Mouse (Mus musculus): ENCODE measurements at regions not wholly inside any gene's neighbourhood (a gene's known extent, or its start where the extent isn't known, plus 50 kb on each side); places are given as distances from the start of the nearest gene placed in this dataset.

DNA sequence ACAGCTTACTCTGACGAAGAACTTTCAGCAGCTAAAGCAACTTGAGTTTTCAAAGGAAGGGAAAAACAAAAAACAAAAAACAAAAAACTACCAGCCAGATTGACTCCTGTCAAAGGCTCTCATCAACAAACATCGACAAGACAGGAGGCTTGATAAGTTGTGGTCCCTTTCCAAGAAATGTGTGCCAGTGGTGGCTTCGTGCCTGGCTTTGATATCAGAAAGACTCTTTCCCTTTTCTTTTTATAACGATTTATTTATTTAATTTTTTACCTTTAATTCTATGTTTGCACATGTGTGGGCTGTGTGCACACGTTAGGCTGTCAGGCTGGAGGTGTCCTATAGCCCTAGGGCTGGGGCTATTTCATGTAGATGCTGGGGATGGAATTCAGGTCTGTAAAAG lies 60.4 kb downstream of the Dact1 start:
- no peak for TF ChIP-seq CTCF (IDR thresholded peaks at IDR 0.05)
- H3K4me3 ChIP-seq = no peak overlapping the region
- no peak for DNase-seq
- H3K27ac ChIP-seq = no peak overlapping the region
- intact Hi-C loops (cut with DNase I) = no loop called here

- Histone ChIP-seq H3K27ac (no peak overlapping the region), H3K4me3 (no peak overlapping the region)
- intact Hi-C loops (cut with DNase I) = no loop called here
- no peak for TF ChIP-seq CTCF (IDR thresholded peaks at IDR 0.05)
- DNase-seq = no peak
These were observed 62.3 kb downstream of the Dact1 start for GRCm38 (mm10) chr12:71371948-71372347.

GRCm38 (mm10) chr12:71373633-71374032 lies 63.9 kb downstream of the Dact1 start:
- no peak overlapping the region for H3K27ac ChIP-seq
- no peak overlapping the region for H3K4me3 ChIP-seq
- no peak for TF ChIP-seq CTCF (IDR thresholded peaks at IDR 0.05)
- no peak for DNase-seq
- intact Hi-C loops (cut with DNase I) = no loop called here

- intact Hi-C loops (cut with DNase I) = no loop called here
- TF ChIP-seq CTCF (IDR thresholded peaks at IDR 0.05) = no peak
These were observed 66.8 kb downstream of the Dact1 start for GRCm38 (mm10) chr12:71376446-71376845.

GRCm38 (mm10) chr12:71376966-71377365 lies 67.3 kb downstream of the Dact1 start:
- DNase-seq = no peak
- TF ChIP-seq CTCF (IDR thresholded peaks at IDR 0.05) = no peak
- Histone ChIP-seq H3K27ac (peak overlapping the region; percentile 76), H3K4me3 (peak overlapping the region; percentile 69)
- intact Hi-C loops (cut with DNase I) = no loop called here

More at GRCm38 (mm10) chr12:71376446-71376845, 66.8 kb downstream of the Dact1 start:
- Histone ChIP-seq H3K4me3 (peak overlapping the region; percentile 69), H3K27ac (peak overlapping the region; percentile 76)
- DNase-seq = no peak

DNA sequence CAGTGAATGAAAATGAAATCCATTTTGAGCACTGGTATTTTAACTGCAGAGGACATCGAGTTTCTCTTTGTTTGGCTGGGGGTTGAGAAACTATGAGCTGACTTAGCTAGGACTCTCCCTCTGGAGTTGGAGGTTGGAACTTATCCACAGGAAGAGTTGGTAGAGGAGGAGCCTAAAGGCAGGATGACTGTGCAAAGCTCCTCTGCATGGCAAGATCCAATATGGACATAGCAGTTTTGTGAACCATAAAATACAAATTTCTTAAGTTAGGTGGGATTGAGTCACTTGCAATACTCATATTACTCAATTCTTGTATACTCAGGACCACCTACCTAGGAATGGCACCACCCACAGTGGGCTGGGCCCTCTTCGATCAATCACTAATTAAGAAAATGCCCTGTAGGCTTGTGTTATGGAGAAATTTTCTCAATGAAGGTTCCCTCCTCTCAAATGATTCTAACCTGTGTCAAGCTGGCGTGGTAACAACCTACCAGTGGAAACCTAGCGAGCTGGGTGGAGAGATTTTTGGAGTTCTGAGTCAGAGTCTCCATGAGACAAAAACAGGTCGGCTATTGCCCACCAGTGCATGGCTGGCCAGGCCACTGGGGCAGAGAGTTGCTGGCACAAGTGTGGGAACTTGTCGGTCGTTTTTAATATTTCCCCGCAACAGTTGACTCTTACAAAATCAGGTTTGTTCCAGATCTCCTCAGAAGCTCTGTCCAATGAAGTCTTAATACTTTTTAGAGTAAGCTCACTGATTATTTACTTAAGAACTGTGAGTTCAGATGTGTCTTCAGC lies 70.1 kb downstream of the Dact1 start:
- H3K4me3 ChIP-seq = no peak overlapping the region
- intact Hi-C loops (cut with DNase I) = no loop called here
- TF ChIP-seq CTCF (IDR thresholded peaks at IDR 0.05) = no peak
- H3K27ac ChIP-seq = peak overlapping the region; percentile 58
- no peak for DNase-seq

GRCm38 (mm10) chr12:71380424-71380761 lies 70.7 kb downstream of the Dact1 start:
- DNase-seq = no peak
- no peak overlapping the region for H3K4me3 ChIP-seq
- no peak for TF ChIP-seq CTCF (IDR thresholded peaks at IDR 0.05)
- intact Hi-C loops (cut with DNase I) = no loop called here
- H3K27ac ChIP-seq = peak overlapping the region; percentile 58

GRCm38 (mm10) chr12:71386251-71386650 lies 76.6 kb downstream of the Dact1 start:
- intact Hi-C loops (cut with DNase I) = no loop called here
- Histone ChIP-seq H3K27ac (peak overlapping the region; percentile 66), H3K4me3 (no peak overlapping the region)
- DNase-seq = no peak
- TF ChIP-seq CTCF (IDR thresholded peaks at IDR 0.05) = no peak

DNA sequence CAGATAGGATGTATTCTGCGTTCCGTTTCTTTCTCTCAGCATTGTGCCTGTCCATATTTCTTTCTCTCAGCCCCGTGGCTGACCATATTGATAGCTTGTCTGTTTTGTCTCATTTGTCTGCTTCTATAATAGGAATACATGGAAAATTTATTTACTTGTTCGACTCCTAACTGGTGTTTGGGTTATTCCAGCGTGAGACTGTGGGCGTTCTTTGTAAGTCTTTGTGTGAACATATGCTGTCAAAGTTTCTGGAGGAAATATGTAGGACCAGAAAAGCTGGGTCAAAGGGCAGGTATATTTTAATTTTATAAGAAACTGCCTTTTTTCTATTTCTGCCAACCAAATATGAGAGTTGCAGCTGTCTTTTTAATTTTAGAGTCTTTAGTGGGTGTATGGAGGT lies 81.8 kb downstream of the Dact1 start:
- TF ChIP-seq CTCF (IDR thresholded peaks at IDR 0.05) = no peak
- intact Hi-C loops (cut with DNase I) = no loop called here
- H3K27ac ChIP-seq = no peak overlapping the region

DNA sequence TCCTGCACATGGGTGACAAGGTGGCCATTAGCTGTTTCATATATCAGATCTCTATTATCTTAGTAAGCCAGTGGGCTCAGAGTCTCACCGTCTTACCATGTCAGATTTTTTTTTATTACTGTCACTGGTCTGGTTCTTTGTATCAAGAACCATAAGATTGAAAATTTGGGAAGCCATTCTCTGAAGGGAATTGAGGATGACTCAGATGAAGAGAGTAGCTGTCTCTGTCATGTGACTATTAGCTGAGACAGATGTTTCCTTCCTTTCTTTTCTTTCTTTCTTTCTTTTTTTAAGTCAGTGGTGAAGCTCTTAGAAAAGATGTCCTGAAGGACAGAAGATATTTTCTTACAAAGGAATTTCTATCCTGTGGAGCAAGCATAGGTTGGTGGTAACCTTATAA lies 84.1 kb downstream of the Dact1 start:
- TF ChIP-seq CTCF (IDR thresholded peaks at IDR 0.05) = no peak
- no peak overlapping the region for H3K27ac ChIP-seq
- DNase-seq = no peak
- no peak overlapping the region for H3K4me3 ChIP-seq
- intact Hi-C loops (cut with DNase I) = no loop called here

More for the DNA sequence above, 81.8 kb downstream of the Dact1 start:
- DNase-seq = no peak
- no peak overlapping the region for H3K4me3 ChIP-seq

DNA sequence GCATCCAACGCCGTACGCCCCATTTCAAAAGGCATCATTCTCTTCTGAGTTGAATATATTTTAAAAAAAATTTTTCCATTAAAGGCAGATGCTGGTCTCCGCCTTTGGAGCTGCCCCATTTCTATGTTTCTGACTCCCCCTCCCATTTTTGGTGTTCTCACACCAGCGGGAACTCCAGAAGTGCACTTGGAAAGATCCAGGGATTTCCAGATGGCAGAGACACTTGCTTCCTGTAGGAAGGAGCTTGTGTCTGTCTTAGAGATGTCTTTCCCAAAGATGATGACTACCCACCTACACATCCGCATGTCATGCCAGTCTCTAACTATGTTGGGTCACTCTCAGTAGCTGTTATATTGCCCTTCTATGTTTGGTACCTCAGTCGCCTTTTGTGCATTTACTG lies 87.8 kb downstream of the Dact1 start:
- H3K27ac ChIP-seq = no peak overlapping the region
- no peak for DNase-seq
- H3K4me3 ChIP-seq = no peak overlapping the region
- intact Hi-C loops (cut with DNase I) = no loop called here
- TF ChIP-seq CTCF (IDR thresholded peaks at IDR 0.05) = no peak

DNA sequence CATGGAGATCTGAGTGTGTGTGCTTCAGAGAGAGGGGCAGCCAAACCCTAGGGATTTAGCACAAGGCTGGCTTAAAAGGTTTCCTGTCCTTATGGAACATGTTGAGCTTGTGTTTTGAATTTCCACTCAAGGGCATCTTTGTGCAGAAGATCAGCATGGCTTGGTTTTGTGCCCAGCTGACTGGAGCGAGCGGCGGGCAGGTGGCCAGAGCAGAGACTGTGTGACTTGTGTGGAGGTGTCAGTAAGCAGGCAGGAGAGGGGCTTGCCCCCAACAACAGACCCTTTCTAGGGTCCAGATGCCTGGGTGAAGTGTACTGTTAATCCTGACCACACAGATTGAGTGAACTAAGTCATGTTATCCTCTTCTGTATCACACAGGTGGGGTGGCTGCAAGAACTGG lies 89.0 kb downstream of the Dact1 start:
- intact Hi-C loops (cut with DNase I) = no loop called here
- H3K4me3 ChIP-seq = no peak overlapping the region
- H3K27ac ChIP-seq = no peak overlapping the region
- peak; percentile 28 for DNase-seq
- TF ChIP-seq CTCF (IDR thresholded peaks at IDR 0.05) = no peak

DNA sequence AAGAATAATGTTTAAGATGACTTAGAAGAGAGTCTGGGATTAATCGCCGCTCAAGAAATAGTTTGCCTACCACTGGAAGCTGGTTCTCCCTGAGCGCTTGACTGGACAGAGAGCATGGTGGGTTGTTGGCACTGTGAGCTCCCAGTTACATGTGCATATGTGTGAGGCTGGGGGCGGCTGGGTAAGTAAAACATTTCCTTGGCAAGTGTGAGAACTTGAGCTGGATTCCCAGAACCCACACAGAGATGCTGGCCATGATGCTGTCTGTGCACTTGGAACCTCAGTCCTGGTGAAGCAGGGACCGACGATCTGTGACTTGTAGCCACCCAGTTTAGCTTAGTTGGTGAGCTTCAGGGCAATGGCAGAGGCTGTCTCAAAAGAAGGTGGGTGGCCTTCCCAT lies 90.5 kb downstream of the Dact1 start:
- no peak overlapping the region for H3K4me3 ChIP-seq
- intact Hi-C loops (cut with DNase I) = no loop called here
- H3K27ac ChIP-seq = no peak overlapping the region
- TF ChIP-seq CTCF (IDR thresholded peaks at IDR 0.05) = no peak
- no peak for DNase-seq

Data from gastrocnemius, adult 2 months (tissue).